Mouse (Mus musculus) cerebellum, adult 2 months (tissue): ENCODE results near the gene Tet3.

Experiments
- CTCF ChIP-seq: fragments of 200-500 bp; IDR thresholded peaks from 2 replicates; pipeline ENCODE4 v1.5.1; 2011; ENCODE audit warnings: low read depth, mild to moderate bottlenecking, control low read depth, low read length, moderate library complexity, borderline replicate concordance; ENCODE audit not compliant: insufficient read depth
- POLR2A ChIP-seq: fragments of 200-500 bp; IDR thresholded peaks from 2 replicates; pipeline ENCODE4 v1.6.1; 2011; ENCODE audit warnings: low read length, control low read depth, borderline replicate concordance; ENCODE audit not compliant: insufficient read depth

DNA sequence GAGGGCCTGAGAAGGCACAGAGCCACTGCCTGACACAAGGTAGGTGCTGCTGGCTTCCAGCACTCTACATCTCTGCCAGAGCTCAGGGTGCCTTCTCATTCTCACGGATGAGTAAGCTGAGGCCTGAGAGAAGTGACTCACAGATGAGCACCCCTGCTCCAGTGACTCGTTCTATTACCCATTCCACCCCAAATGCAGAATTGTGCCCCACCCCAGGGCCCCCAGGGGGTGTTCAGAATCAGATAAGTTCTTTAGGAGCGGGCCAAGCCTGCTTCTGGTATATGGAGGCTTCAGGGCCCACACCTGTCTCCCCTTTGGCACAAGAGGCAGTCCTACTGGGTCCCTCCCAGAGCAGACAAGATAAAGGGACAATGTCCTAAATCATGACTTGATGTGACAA, 16.2 kb downstream of the Tet3 start:
- TF ChIP-seq CTCF (no peak), POLR2A (no peak)
